ENCODE assay signal across 7 mouse cellular contexts in the genomic region with DNA sequence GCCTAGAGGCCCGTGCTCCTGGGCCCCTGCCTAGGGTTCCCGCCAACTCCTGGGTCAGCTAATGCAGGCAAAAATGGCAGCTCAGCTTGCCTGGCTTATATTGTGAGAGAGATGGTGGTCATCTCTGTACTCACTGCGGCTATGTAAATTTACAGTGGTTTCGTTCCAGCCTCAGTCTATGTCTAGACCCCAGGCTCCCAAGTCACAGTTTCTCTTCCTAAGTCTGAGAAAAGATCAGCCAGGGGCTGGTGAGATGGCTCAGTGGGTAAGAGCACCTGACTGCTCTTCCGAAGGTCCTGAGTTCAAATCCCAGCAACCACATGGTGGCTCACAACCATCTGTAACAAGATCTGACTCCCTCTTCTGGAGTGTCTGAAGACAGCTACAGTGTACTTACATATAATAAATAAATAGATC. TPM values are rescaled to one million over a fixed set of nuclear protein-coding genes. Genes with fewer than 3 reads are reported as not detected.
DNase-seq lines count a peak whose midpoint lies in the region; ATAC-seq and TF ChIP-seq lines count a peak whose summit lies in the region.
"Not testable (repeated sequence)": the region's sequence is repeated elsewhere in the genome, so short reads cannot be mapped to it uniquely, and the experiment has no call there.

No protein-coding gene starts in this region.

- not testable (repeated sequence) for H3K4me3 ChIP-seq in embryonic fibroblast, embryonic 13.5 days (ENCODE audit: insufficient read depth, low read length); heart, postnatal 0 days (ENCODE audit: low read depth, low read length); intestine, embryonic 14.5 days (ENCODE audit: low read depth, low read length); intestine, postnatal 0 days (ENCODE audit: low read depth, low read length); lung, embryonic 16.5 days (ENCODE audit: low read length); small intestine, adult 2 months (ENCODE audit: low read depth, low read length); stomach, embryonic 16.5 days (replicated peaks; ENCODE audit: low read length)

- not testable (repeated sequence) for TF ChIP-seq EP300 in heart, postnatal 0 days (IDR thresholded peaks at IDR 0.05; ENCODE audit: low read depth)

- ATAC-seq in heart, postnatal 0 days (ENCODE audit: insufficient read depth, low read depth); intestine, embryonic 14.5 days (replicated peaks; ENCODE audit: low FRiP score, low TSS enrichment, low read depth); intestine, postnatal 0 days; lung, embryonic 16.5 days (ENCODE audit: low read depth); stomach, embryonic 16.5 days (ENCODE audit: insufficient read depth, low FRiP score): not testable (repeated sequence)

- H3K9me3 ChIP-seq in heart, postnatal 0 days (replicated peaks; ENCODE audit: control insufficient read depth, low read length); intestine, embryonic 14.5 days (ENCODE audit: control insufficient read depth, low read length); intestine, postnatal 0 days (ENCODE audit: control insufficient read depth); lung, embryonic 16.5 days (ENCODE audit: control insufficient read depth, low read length); stomach, embryonic 16.5 days (replicated peaks; ENCODE audit: control insufficient read depth, low read length): not testable (repeated sequence)

- not testable (repeated sequence) for H3K9ac ChIP-seq in heart, postnatal 0 days (replicated peaks; ENCODE audit: low read depth, low read length); intestine, embryonic 14.5 days (ENCODE audit: low read length); intestine, postnatal 0 days (ENCODE audit: low read depth, low read length); lung, embryonic 16.5 days (ENCODE audit: low read length)
- 0 out of 2 replicates have a peak overlapping the region, but pooled peaks have one; percentile 18 for H3K9ac ChIP-seq in stomach, embryonic 16.5 days (ENCODE audit: low read length)

- peak overlapping the region; percentile 3; the same call in 1 of the 2 replicates for H3K27ac ChIP-seq in embryonic fibroblast, embryonic 13.5 days (ENCODE audit: insufficient read depth, low read length)
- peak overlapping the region; percentile 50 for H3K27ac ChIP-seq in heart, postnatal 0 days (ENCODE audit: low read depth)
- H3K27ac ChIP-seq in intestine, embryonic 14.5 days (ENCODE audit: low read depth): peak overlapping the region; percentile 71
- peak overlapping the region; percentile 75 for H3K27ac ChIP-seq in intestine, postnatal 0 days (ENCODE audit: low read depth, low read length)
- peak overlapping the region; percentile 45; the same call in 1 of the 2 replicates for H3K27ac ChIP-seq in lung, embryonic 16.5 days (ENCODE audit: low read length)
- H3K27ac ChIP-seq in small intestine, adult 2 months (ENCODE audit: insufficient read depth, low read depth, low read length): peak overlapping the region; percentile 77
- peak overlapping the region; percentile 85 for H3K27ac ChIP-seq in stomach, embryonic 16.5 days (ENCODE audit: low read length)

- WGBS in heart, postnatal 0 days: 90% methylated on average over 5 of the region's 5 CpGs
- whole genome bisulfite sequencing in intestine, embryonic 14.5 days: 89% methylated on average over 5 of the region's 5 CpGs
- 90% methylated on average over 5 of the region's 5 CpGs for WGBS in intestine, postnatal 0 days
- 79% methylated on average over 5 of the region's 5 CpGs for WGBS in lung, embryonic 16.5 days
- WGBS in small intestine, adult 2 months: 88% methylated on average over 5 of the region's 5 CpGs
- 91% methylated on average over 5 of the region's 5 CpGs for WGBS in stomach, embryonic 16.5 days

- not testable (repeated sequence) for H3K27me3 ChIP-seq in heart, postnatal 0 days (ENCODE audit: control insufficient read depth, insufficient read depth, low read length); intestine, embryonic 14.5 days (replicated peaks; ENCODE audit: control insufficient read depth, insufficient read depth, low read length); intestine, postnatal 0 days (replicated peaks; ENCODE audit: control insufficient read depth, insufficient read depth, low read length); lung, embryonic 16.5 days (ENCODE audit: control insufficient read depth, insufficient read depth, low read depth, low read length); small intestine, adult 2 months (ENCODE audit: control insufficient read depth, insufficient read depth, low read length); stomach, embryonic 16.5 days (ENCODE audit: control insufficient read depth, insufficient read depth, low read length)

- not testable (repeated sequence) for TF ChIP-seq CTCF in embryonic fibroblast, embryonic 13.5 days (IDR thresholded peaks at IDR 0.05; ENCODE audit: borderline replicate concordance, insufficient read depth, low read length); heart, postnatal 0 days (IDR thresholded peaks at IDR 0.05; ENCODE audit: low read depth); intestine, postnatal 0 days (IDR thresholded peaks at IDR 0.05; ENCODE audit: low read depth); small intestine, adult 2 months (IDR thresholded peaks at IDR 0.05; ENCODE audit: extremely low read depth, insufficient read length, insufficient replicate concordance, low read depth, low read length)

- peaks cover 37% of the 10 kb centered on the region for H3K36me3 ChIP-seq in heart, postnatal 0 days (replicated peaks; ENCODE audit: control insufficient read depth, insufficient read depth, low read length)
- H3K36me3 ChIP-seq in intestine, embryonic 14.5 days (ENCODE audit: control insufficient read depth, insufficient read depth, low read length); intestine, postnatal 0 days (ENCODE audit: control insufficient read depth, insufficient read depth); lung, embryonic 16.5 days (ENCODE audit: control insufficient read depth, insufficient read depth, low read length); stomach, embryonic 16.5 days (ENCODE audit: control insufficient read depth, insufficient read depth, low read length): not testable (repeated sequence)
- H3K36me3 ChIP-seq in small intestine, adult 2 months (ENCODE audit: control insufficient read depth, insufficient read depth, low read length): peaks cover 14% of the 10 kb centered on the region

- not testable (repeated sequence) for TF ChIP-seq POLR2A in embryonic fibroblast, embryonic 13.5 days (IDR thresholded peaks at IDR 0.05; ENCODE audit: low read depth, low read length); small intestine, adult 2 months (IDR thresholded peaks at IDR 0.05; ENCODE audit: low read depth, low read length)

- H3K4me2 ChIP-seq in heart, postnatal 0 days (ENCODE audit: low read depth, low read length); intestine, embryonic 14.5 days (ENCODE audit: low read length); intestine, postnatal 0 days (replicated peaks; ENCODE audit: low read depth); lung, embryonic 16.5 days (ENCODE audit: low read depth, low read length); stomach, embryonic 16.5 days (ENCODE audit: low read depth, low read length): not testable (repeated sequence)

- H3K4me1 ChIP-seq in embryonic fibroblast, embryonic 13.5 days (ENCODE audit: control insufficient read depth, insufficient read depth, low read length): peaks cover 11% of the 10 kb centered on the region; the same call in 1 of the 2 replicates
- H3K4me1 ChIP-seq in heart, postnatal 0 days (ENCODE audit: control insufficient read depth, insufficient read depth): peaks cover 17% of the 10 kb centered on the region
- H3K4me1 ChIP-seq in intestine, embryonic 14.5 days (replicated peaks; ENCODE audit: control insufficient read depth, insufficient read depth, low read length); intestine, postnatal 0 days (replicated peaks; ENCODE audit: control insufficient read depth, insufficient read depth, low read length); lung, embryonic 16.5 days (replicated peaks; ENCODE audit: control insufficient read depth, insufficient read depth, low read length): not testable (repeated sequence)
- peaks cover 35% of the 10 kb centered on the region for H3K4me1 ChIP-seq in small intestine, adult 2 months (ENCODE audit: control insufficient read depth, insufficient read depth, insufficient read length, low read length)
- H3K4me1 ChIP-seq in stomach, embryonic 16.5 days (ENCODE audit: control insufficient read depth, insufficient read depth, low read length): peaks cover 28% of the 10 kb centered on the region

- DNase-seq in heart, postnatal 0 days (ENCODE audit: low spot score); intestine, embryonic 14.5 days (ENCODE audit: low spot score): not testable (repeated sequence)

RNA-seq across cellular contexts. Expression of gene Gramd4, which starts 39.1 kb away (rescaled TPM):
- 18.0 and 31.4 TPM in 2 replicates for polyA plus RNA-seq in embryonic fibroblast, embryonic 13.5 days (2011; ENCODE audit: insufficient read length, low read depth, missing spikeins)
- total RNA-seq in heart, postnatal 0 days (2014; rRNA removed; ENCODE audit: low replicate concordance): 31.8 and 35.0 TPM in 2 replicates
- polyA plus RNA-seq in heart, postnatal 0 days (2015; fragmentation: Nextera tagmentation; extraction: Ambion mirVana): 15.4 and 16.2 TPM in 2 replicates
- polyA plus RNA-seq in intestine, embryonic 14.5 days (2014; fragmentation: Nextera tagmentation; extraction: Ambion mirVana): 6.0 and 8.1 TPM in 2 replicates
- polyA plus RNA-seq in intestine, postnatal 0 days (2015; fragmentation: Nextera tagmentation; extraction: Ambion mirVana): 5.6 and 6.4 TPM in 2 replicates
- 9.2 and 11.2 TPM in 2 replicates for polyA plus RNA-seq in lung, embryonic 16.5 days (2015; fragmentation: Nextera tagmentation; extraction: Ambion mirVana)
- polyA plus RNA-seq in small intestine, adult 2 months (2012; rRNA removed): 10.5 and 25.1 TPM in 2 replicates
- 10.5 and 12.1 TPM in 2 replicates for polyA plus RNA-seq in stomach, embryonic 16.5 days (2015; fragmentation: Nextera tagmentation; extraction: Ambion mirVana)

Comparison
In these comparisons a context has a peak if more than half of its experiments do, and no peak if none do; other contexts are left out.
1. H3K27ac ChIP-seq: peak in every context shown above with its lines; median percentile 85 in stomach, embryonic 16.5 days; 77 in small intestine, adult 2 months; 75 in intestine, postnatal 0 days; 71 in intestine, embryonic 14.5 days; 50 in heart, postnatal 0 days; 45 in lung, embryonic 16.5 days; 3 in embryonic fibroblast, embryonic 13.5 days.